Mouse (Mus musculus): ENCODE measurements at regions not wholly inside any gene's neighbourhood (a gene's known extent, or its start where the extent isn't known, plus 50 kb on each side); places are given as distances from the start of the nearest gene placed in this dataset.

DNA sequence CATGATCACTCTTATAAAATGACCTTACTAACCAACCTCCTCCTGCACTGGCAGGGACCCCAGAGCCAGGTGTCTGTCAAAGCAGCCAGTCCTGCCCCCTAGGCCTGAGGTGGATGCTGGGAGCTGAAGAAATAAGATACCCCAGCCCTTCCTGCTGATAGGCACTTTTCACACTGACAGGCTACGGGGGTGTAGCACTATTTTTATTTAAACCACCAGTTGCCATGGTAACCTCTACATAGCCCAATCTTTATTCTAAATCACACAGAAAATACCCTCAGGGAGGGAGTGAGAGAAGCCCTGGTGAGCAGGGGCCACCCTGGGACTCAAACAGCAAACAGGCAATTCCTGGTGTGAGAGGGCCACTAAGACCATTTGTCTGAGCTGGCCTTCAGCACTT, 51.4 kb upstream of the Topaz1 start:
- no peak for DNase-seq
- TF ChIP-seq CTCF (conservative IDR thresholded peaks at IDR 0.05; ENCODE audit: insufficient read depth, insufficient read length, low read depth, low read length) (no peak), POLR2A (IDR thresholded peaks at IDR 0.05; ENCODE audit: low read depth, low read length) (no peak)
- H3K4me1 ChIP-seq (ENCODE audit: control insufficient read depth, insufficient read depth, low read length): no peaks in the 10 kb centered on the region
- H3K36me3 ChIP-seq (ENCODE audit: control insufficient read depth, insufficient read depth, low read length): no peaks in the 10 kb centered on the region
- 11% methylated on average over 1 of the region's 1 CpGs for WGBS
- no peak overlapping the region for H3K4me3 ChIP-seq (ENCODE audit: insufficient read depth, low read depth, low read length)
- no peaks in the 10 kb centered on the region for H3K27me3 ChIP-seq (replicated peaks; ENCODE audit: control insufficient read depth, insufficient read depth, low read length)
- H3K27ac ChIP-seq (ENCODE audit: insufficient read depth, low read depth, low read length): no peak overlapping the region

Data from kidney, adult 2 months (tissue).